Mouse (Mus musculus): ENCODE data around the gene Focad.

DNA sequence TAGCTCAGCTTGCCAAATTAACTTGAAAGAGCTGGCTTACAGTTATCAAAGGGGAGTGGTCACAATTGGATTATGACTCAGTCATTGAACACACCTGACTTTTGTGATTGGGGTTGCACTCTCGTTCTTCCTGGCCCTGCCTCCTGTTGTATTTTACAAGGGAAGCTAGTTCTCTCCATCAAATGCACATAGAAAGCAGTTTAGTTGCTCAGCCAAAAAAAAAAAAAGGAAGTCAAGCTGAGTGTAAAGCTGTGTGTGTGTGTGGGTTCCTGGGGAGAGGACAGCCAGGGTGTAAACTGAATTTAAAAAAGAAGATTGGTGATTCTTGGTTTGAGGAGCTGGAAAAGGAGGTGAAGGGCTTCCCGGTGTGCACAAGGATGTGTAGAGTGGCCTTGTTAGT lies 343.5 kb downstream of the Focad start:
- no peak for TF ChIP-seq POLR2A (IDR thresholded peaks at IDR 0.05; ENCODE audit: borderline replicate concordance, low read depth, low read length)
- no peak for TF ChIP-seq CTCF (IDR thresholded peaks at IDR 0.05; ENCODE audit: low read depth, low read length)
